Mouse (Mus musculus): Measurements from ENCODE around the gene Nrip1.

The Nrip1 gene

GRCm38 (mm10) chr16:76372045-76372940, 1.3 kb downstream of the Nrip1 start:
- peak; percentile 37 to 60 for DNase-seq (ENCODE audit: low spot score in 2 of 2)

DNA sequence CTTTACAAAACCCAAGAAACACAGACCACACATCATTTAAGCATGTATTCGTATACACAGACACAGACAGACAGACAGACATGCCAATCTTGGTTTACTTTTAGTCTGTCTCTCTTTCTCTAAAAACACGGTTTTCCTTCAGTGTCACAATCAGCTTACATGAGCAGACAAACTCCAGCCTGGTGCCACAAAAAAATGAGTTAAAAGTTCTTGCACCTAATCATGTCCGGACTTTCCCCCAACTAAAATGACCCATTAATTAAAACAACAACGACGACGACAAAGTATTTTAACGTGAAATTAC, 2.1 kb downstream of the Nrip1 start:
- DNase-seq (ENCODE audit: low spot score in 2 of 2) = no peak

- DNase-seq (ENCODE audit: low spot score in 2 of 2) = no peak
These were observed 2.7 kb downstream of the Nrip1 start for GRCm38 (mm10) chr16:76370716-76371613.

DNA sequence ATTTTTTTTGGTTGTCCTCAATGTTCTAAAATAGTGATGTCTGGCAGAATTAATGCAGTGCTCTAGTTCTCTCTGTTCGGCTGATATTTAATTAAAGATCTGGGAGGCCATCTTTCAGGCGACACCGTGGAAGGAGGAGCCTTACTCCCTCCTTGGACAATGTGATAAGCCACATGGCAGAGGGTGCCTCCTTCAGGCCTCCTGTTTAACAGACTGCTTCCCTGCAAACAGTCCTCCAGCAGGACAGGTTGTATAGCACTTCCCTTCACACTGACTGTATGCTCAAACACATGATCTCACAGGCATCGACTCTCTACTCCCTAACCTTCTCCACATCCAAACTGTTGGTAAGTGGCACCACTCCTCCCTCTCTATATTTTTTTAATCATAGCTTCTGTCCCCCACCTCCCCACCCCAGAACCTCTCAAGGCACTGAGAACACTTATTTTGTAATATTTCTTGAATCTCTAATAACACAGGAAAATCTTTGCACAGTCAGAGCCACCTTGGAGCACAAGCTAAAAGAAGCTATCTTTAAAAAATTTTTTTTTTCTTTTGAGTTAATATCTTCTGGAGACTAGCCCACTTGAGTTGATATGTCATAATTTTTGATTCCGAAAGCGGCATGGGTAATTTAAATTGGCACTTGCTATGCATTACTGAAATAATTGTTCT, 3.4 kb downstream of the Nrip1 start:
- no peak for DNase-seq (ENCODE audit: low spot score in 2 of 2)

GRCm38 (mm10) chr16:76369236-76369635, 4.4 kb downstream of the Nrip1 start:
- no peak for DNase-seq (ENCODE audit: low spot score in 2 of 2)

- no peak for DNase-seq (ENCODE audit: low spot score in 2 of 2)
These were observed 6.2 kb downstream of the Nrip1 start for GRCm38 (mm10) chr16:76367261-76367908.

DNA sequence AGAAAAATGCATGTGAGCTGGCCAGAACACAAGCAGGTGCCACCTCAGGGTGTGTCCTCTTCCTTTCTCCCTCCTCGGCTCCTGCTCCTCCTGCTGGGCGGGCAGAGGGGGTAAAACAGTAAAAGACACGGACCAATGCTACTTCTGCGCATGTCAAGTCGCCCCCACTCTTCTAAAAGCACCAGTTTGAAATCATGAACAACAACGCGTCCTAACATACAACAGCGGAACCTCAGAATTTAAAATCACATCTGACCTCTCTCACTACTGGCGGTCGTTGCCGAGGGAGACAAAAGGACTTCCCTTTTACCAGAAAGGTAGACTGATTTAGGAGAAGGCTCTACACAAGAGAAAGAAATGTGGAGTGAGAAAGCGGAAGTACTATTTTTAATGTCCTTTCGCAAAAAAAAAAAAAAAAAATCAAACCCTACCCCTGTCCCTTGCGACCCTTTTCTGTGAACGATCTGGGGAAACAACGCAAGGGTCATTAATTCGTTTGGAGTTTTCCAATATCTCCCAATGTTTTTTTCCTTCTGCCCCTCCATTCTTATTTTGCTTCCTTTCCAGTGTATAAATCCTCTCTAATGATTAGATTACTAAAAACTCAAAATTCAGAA, 7.7 kb downstream of the Nrip1 start:
- no peak for DNase-seq (ENCODE audit: low spot score in 2 of 2)

GRCm38 (mm10) chr16:76365237-76365636, 8.4 kb downstream of the Nrip1 start:
- DNase-seq (ENCODE audit: low spot score in 2 of 2) = no peak

DNA sequence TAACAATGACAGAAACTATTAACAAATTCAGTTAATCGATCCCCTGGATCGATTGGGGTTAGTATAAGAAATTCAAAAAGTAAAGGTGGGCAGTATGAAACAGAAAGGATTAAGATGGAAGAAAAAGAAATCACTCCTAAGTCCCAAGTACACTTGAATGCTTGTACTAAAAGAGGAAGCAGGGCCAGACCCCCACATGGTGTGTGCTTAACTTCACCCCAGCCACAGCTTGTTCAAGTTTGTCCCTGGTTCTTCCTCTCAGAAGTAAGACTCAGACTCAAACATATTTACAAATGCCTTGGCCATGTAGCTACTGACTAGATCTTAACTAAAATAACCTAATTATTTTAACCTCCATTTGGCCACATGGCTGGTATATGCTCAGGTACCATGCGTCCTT, 10.0 kb downstream of the Nrip1 start:
- no peak for DNase-seq (ENCODE audit: low spot score in 2 of 2)

DNA sequence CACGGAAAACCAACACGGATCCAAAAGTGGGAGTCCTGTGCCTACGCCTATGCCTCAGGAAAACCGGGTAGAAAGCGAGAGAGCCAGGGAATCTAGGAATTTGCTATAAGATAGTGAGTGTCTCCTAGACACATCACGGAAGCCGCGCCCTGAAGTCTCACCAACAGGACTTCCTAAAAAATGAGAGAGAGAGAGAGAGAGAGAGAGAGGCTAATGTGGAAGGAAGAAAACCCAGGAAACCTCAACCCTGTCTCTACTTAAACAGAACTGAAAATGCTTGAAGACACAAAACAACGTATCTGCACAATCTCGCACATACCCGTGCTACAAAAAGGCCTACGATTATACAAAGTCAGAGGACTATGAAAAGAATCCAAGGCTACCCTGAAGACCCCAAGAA, 10.6 kb downstream of the Nrip1 start:
- no peak for DNase-seq (ENCODE audit: low spot score in 2 of 2)

DNA sequence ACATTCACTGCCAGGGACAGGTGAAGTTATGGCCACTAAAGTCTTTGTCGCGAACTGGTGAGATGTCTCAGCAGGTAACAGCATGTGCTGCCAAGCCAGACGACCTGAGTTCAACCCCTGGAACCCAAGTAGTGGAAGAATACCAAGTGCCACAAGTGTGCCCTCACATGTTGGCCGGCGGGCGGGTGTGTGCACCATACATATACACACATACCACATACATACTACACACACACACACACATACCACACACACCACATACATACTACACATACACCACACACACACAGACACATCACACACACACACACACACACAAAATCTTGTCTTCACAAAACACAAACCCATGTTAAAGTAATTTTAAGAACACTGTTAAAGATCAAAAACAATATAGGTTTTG, 13.2 kb downstream of the Nrip1 start:
- no peak for DNase-seq (ENCODE audit: low spot score in 2 of 2)

DNA sequence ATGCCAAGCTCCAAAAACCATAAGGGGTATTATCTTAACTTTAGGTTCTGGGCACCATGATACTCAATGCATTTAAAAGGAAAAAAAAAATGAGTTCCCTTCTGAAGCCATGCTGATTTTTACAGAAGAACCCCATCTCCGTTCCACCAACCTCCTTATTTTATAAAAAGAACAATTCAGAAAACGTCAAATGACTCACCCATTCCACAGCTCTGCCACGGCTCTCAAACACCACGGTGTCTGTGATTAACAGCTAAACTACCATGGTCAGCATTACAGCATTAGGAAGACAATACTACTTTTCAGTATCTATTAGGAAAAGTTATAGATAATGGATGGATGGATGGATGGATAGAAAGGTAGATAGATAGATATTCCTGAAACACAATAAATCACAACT, 14.9 kb downstream of the Nrip1 start:
- DNase-seq (ENCODE audit: low spot score in 2 of 2) = no peak

DNA sequence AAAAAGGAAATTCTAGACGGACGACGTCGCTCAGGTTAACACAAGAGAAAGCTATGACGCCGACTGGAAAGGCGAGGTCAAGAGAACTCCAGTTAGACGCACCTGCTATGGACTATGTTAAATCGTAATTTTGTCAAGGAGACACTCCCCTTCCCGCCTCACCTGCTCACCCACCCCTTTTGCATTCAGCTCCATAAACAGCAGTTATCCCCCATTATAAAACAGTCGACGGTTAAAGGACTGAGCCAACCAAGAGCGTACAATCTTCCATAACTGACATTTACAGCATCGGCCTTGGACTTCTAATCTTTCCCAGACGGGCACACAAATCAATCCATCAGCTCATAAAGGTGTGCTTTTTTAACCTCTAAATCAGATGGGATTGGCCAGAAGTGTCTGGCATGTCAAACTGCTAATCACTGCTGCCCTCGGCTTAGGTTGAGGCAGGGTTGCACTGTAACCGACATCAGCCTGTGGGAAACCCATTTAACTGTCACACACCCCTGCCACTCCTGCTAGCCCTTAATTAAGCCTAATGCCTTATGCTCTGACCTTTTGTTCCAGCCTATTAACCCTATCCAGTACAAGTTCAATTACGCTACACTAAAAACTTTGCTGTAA, 15.4 kb downstream of the Nrip1 start:
- DNase-seq (ENCODE audit: low spot score in 2 of 2) = no peak

- no peak for DNase-seq (ENCODE audit: low spot score in 2 of 2)
These were observed 16.5 kb downstream of the Nrip1 start for GRCm38 (mm10) chr16:76357155-76357554.

GRCm38 (mm10) chr16:76355947-76356550, 17.6 kb downstream of the Nrip1 start:
- no peak for DNase-seq (ENCODE audit: low spot score in 2 of 2)

DNA sequence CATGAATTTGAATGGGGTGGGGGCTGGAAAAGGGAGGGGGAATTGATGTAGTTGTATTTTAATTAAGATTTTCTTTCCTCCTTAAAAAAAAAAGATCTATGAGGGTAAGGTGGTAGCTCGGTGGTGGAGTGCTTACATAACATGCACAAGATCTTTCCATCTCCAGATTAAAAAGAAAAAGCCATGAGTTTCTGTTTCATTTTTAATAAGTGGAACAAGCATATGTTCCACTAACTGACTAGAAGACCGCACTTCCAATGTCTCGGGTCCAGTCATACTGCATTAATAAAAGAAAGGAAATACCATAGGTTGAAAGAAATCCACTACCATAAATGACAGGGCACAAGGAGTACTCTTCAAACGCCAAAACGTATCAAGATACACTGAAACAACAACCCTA, 18.4 kb downstream of the Nrip1 start:
- no peak for DNase-seq (ENCODE audit: low spot score in 2 of 2)

DNA sequence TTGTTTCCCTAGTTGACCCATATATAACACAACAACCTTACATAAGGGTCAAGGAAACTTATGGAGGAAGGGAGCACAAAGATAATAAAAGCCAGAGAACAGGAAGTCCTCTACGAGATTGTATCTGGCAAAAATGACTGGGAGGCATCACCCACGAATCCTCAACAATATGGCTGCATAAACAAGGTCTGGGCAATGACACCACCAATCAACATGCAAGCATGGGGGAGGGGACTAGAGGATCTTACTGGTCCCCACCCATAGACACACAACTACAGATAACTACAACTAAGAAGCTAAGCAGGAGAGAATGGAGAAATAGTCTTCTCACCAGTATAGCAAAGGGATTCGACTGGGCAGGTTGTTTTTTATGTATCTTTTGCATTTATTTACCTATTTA, 18.8 kb downstream of the Nrip1 start:
- DNase-seq (ENCODE audit: low spot score in 2 of 2) = no peak

GRCm38 (mm10) chr16:76354289-76354688, 19.3 kb downstream of the Nrip1 start:
- DNase-seq (ENCODE audit: low spot score in 2 of 2) = no peak

DNA sequence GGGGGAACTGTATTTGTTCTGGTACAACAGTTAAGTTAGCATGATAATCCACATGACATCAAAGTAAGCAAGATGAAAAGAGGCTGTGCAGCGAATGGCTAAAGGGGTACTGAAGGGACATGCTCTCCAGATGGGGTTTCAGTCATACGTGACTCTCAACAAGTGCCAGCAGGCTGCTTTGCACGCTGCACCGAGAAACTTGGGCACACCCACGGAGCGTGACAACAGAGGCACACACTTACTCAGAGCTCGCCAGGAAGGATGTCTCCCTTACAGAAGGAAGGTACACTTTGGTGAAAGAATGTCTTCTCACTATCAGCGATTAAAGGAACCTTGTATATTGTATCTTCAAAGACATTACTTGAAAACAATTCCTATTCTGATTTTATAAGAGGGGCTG, 22.7 kb downstream of the Nrip1 start:
- no peak for DNase-seq (ENCODE audit: low spot score in 2 of 2)

GRCm38 (mm10) chr16:76349053-76349452, 24.6 kb downstream of the Nrip1 start:
- DNase-seq (ENCODE audit: low spot score in 2 of 2) = no peak
